Mouse (Mus musculus): ENCODE results near the gene Sorbs2. TPM values are rescaled to one million over a fixed set of nuclear protein-coding genes. Genes with fewer than 3 reads are reported as not detected.

Sorbs2 gene
- polyA plus RNA-seq, 1 experiment from 2014 or later, result 476 TPM

GRCm38 (mm10) chr8:45751512-45752502 lies 244.2 kb downstream of the Sorbs2 start:
- H3K27ac ChIP-seq (replicated peaks in 1 of 2; ENCODE audit: control insufficient read depth in 1 of 2, insufficient read depth in 1 of 2, low read depth in 2 of 2, low read length in 2 of 2), result no peak overlapping the region; a peak in 1 of 4 replicates
- peaks cover 80% of the 10 kb centered on the region for H3K36me3 ChIP-seq (ENCODE audit: control insufficient read depth, insufficient read depth, low read length)
- no peak overlapping the region for H3K9ac ChIP-seq (ENCODE audit: low read length)
- H3K4me3 ChIP-seq (ENCODE audit: control insufficient read depth in 1 of 2, insufficient read depth in 1 of 2, low read depth in 1 of 2, low read length in 2 of 2), result no peak overlapping the region
- no peaks in the 10 kb centered on the region for H3K9me3 ChIP-seq (ENCODE audit: control insufficient read depth, low read length)
- no peak overlapping the region for H3K4me2 ChIP-seq (ENCODE audit: low read length)
- no peak for ATAC-seq (ENCODE audit: insufficient number of reproducible peaks, insufficient read depth, low FRiP score, low read depth)
- 65% methylated on average over 12 of the region's 12 CpGs for WGBS
- H3K27me3 ChIP-seq (ENCODE audit: control insufficient read depth, insufficient read depth, low read length), result no peaks in the 10 kb centered on the region
- H3K4me1 ChIP-seq (ENCODE audit: control insufficient read depth in 2 of 2, insufficient read depth in 2 of 2, low read length in 2 of 2), result no peaks in the 10 kb centered on the region; a peak in 1 of 4 replicates

GRCm38 (mm10) chr8:45755482-45755881 lies 247.9 kb downstream of the Sorbs2 start:
- Histone ChIP-seq H3K4me3 (ENCODE audit: control insufficient read depth in 1 of 2, insufficient read depth in 1 of 2, low read depth in 1 of 2, low read length in 2 of 2) (no peak overlapping the region), H3K9ac (ENCODE audit: low read length) (no peak overlapping the region), H3K36me3 (ENCODE audit: control insufficient read depth, insufficient read depth, low read length) (peaks cover 83% of the 10 kb centered on the region), H3K27me3 (ENCODE audit: control insufficient read depth, insufficient read depth, low read length) (no peaks in the 10 kb centered on the region), H3K4me2 (ENCODE audit: low read length) (no peak overlapping the region), H3K9me3 (ENCODE audit: control insufficient read depth, low read length) (no peaks in the 10 kb centered on the region), H3K4me1 (ENCODE audit: control insufficient read depth in 2 of 2, insufficient read depth in 2 of 2, low read length in 2 of 2) (no peaks in the 10 kb centered on the region; a peak in 1 of 4 replicates), H3K27ac (replicated peaks in 1 of 2; ENCODE audit: control insufficient read depth in 1 of 2, insufficient read depth in 1 of 2, low read depth in 2 of 2, low read length in 2 of 2) (no peak overlapping the region)
- no peak for ATAC-seq (ENCODE audit: insufficient number of reproducible peaks, insufficient read depth, low FRiP score, low read depth)
- WGBS, result 87% methylated on average over 9 of the region's 9 CpGs

- no peaks in the 10 kb centered on the region for H3K9me3 ChIP-seq (ENCODE audit: control insufficient read depth, low read length)
- H3K36me3 ChIP-seq (ENCODE audit: control insufficient read depth, insufficient read depth, low read length), result peaks cover 83% of the 10 kb centered on the region
- WGBS, result 90% methylated on average over 7 of the region's 7 CpGs
- no peaks in the 10 kb centered on the region for H3K27me3 ChIP-seq (ENCODE audit: control insufficient read depth, insufficient read depth, low read length)
- H3K27ac ChIP-seq (replicated peaks in 1 of 2; ENCODE audit: control insufficient read depth in 1 of 2, insufficient read depth in 1 of 2, low read depth in 2 of 2, low read length in 2 of 2), result no peak overlapping the region
- no peaks in the 10 kb centered on the region; a peak in 1 of 4 replicates for H3K4me1 ChIP-seq (ENCODE audit: control insufficient read depth in 2 of 2, insufficient read depth in 2 of 2, low read length in 2 of 2)
- no peak overlapping the region for H3K9ac ChIP-seq (ENCODE audit: low read length)
- no peak overlapping the region for H3K4me2 ChIP-seq (ENCODE audit: low read length)
- no peak overlapping the region for H3K4me3 ChIP-seq (ENCODE audit: control insufficient read depth in 1 of 2, insufficient read depth in 1 of 2, low read depth in 1 of 2, low read length in 2 of 2)
- no peak for ATAC-seq (ENCODE audit: insufficient number of reproducible peaks, insufficient read depth, low FRiP score, low read depth)
These were observed 248.4 kb downstream of the Sorbs2 start for GRCm38 (mm10) chr8:45755972-45756371.

GRCm38 (mm10) chr8:45760622-45761021 lies 253.0 kb downstream of the Sorbs2 start:
- 91% methylated on average over 9 of the region's 9 CpGs for WGBS
- no peak for ATAC-seq (ENCODE audit: insufficient number of reproducible peaks, insufficient read depth, low FRiP score, low read depth)
- Histone ChIP-seq H3K4me2 (ENCODE audit: low read length) (no peak overlapping the region), H3K9ac (ENCODE audit: low read length) (no peak overlapping the region), H3K36me3 (ENCODE audit: control insufficient read depth, insufficient read depth, low read length) (peaks cover 81% of the 10 kb centered on the region), H3K4me1 (ENCODE audit: control insufficient read depth in 2 of 2, insufficient read depth in 2 of 2, low read length in 2 of 2) (peaks cover 4 to 19% of the 10 kb centered on the region in 2 experiments), H3K9me3 (ENCODE audit: control insufficient read depth, low read length) (no peaks in the 10 kb centered on the region), H3K4me3 (ENCODE audit: control insufficient read depth in 1 of 2, insufficient read depth in 1 of 2, low read depth in 1 of 2, low read length in 2 of 2) (no peak overlapping the region), H3K27me3 (ENCODE audit: control insufficient read depth, insufficient read depth, low read length) (no peaks in the 10 kb centered on the region), H3K27ac (replicated peaks in 1 of 2; ENCODE audit: control insufficient read depth in 1 of 2, insufficient read depth in 1 of 2, low read depth in 2 of 2, low read length in 2 of 2) (no peak overlapping the region)

GRCm38 (mm10) chr8:45761053-45761452 lies 253.5 kb downstream of the Sorbs2 start:
- no peak overlapping the region for H3K27ac ChIP-seq (replicated peaks in 1 of 2; ENCODE audit: control insufficient read depth in 1 of 2, insufficient read depth in 1 of 2, low read depth in 2 of 2, low read length in 2 of 2)
- no peak for ATAC-seq (ENCODE audit: insufficient number of reproducible peaks, insufficient read depth, low FRiP score, low read depth)
- no peak overlapping the region for H3K4me2 ChIP-seq (ENCODE audit: low read length)
- no peak overlapping the region for H3K9ac ChIP-seq (ENCODE audit: low read length)
- no peaks in the 10 kb centered on the region for H3K9me3 ChIP-seq (ENCODE audit: control insufficient read depth, low read length)
- no peaks in the 10 kb centered on the region for H3K27me3 ChIP-seq (ENCODE audit: control insufficient read depth, insufficient read depth, low read length)
- H3K36me3 ChIP-seq (ENCODE audit: control insufficient read depth, insufficient read depth, low read length), result peaks cover 81% of the 10 kb centered on the region
- H3K4me1 ChIP-seq (ENCODE audit: control insufficient read depth in 2 of 2, insufficient read depth in 2 of 2, low read length in 2 of 2), result peaks cover 6 to 21% of the 10 kb centered on the region in 2 experiments
- H3K4me3 ChIP-seq (ENCODE audit: control insufficient read depth in 1 of 2, insufficient read depth in 1 of 2, low read depth in 1 of 2, low read length in 2 of 2), result no peak overlapping the region
- WGBS, result 93% methylated on average over 1 of the region's 1 CpGs

- Histone ChIP-seq H3K9me3 (ENCODE audit: control insufficient read depth, low read length) (no peaks in the 10 kb centered on the region), H3K4me1 (ENCODE audit: control insufficient read depth in 2 of 2, insufficient read depth in 2 of 2, low read length in 2 of 2) (peaks cover 7 to 24% of the 10 kb centered on the region in 2 experiments), H3K4me3 (ENCODE audit: control insufficient read depth in 1 of 2, insufficient read depth in 1 of 2, low read depth in 1 of 2, low read length in 2 of 2) (no peak overlapping the region), H3K4me2 (ENCODE audit: low read length) (no peak overlapping the region), H3K27me3 (ENCODE audit: control insufficient read depth, insufficient read depth, low read length) (no peaks in the 10 kb centered on the region), H3K36me3 (ENCODE audit: control insufficient read depth, insufficient read depth, low read length) (peaks cover 84% of the 10 kb centered on the region), H3K27ac (replicated peaks in 1 of 2; ENCODE audit: control insufficient read depth in 1 of 2, insufficient read depth in 1 of 2, low read depth in 2 of 2, low read length in 2 of 2) (peak overlapping the region in 1 of 2 experiments; percentile 54; a peak in 2 of 4 replicates), H3K9ac (ENCODE audit: low read length) (no peak overlapping the region)
- WGBS, result 69% methylated on average over 15 of the region's 15 CpGs
- ATAC-seq (ENCODE audit: insufficient number of reproducible peaks, insufficient read depth, low FRiP score, low read depth), result no peak
These were observed 255.5 kb downstream of the Sorbs2 start for GRCm38 (mm10) chr8:45762982-45763689.

- peak; percentile 42; the same call in 1 of the 2 replicates for ATAC-seq (ENCODE audit: insufficient number of reproducible peaks, insufficient read depth, low FRiP score, low read depth)
- H3K36me3 ChIP-seq (ENCODE audit: control insufficient read depth, insufficient read depth, low read length), result peaks cover 84% of the 10 kb centered on the region
- H3K9ac ChIP-seq (ENCODE audit: low read length), result 0 out of 2 replicates have a peak overlapping the region, but pooled peaks have one; percentile 2
- no peak overlapping the region for H3K4me3 ChIP-seq (ENCODE audit: control insufficient read depth in 1 of 2, insufficient read depth in 1 of 2, low read depth in 1 of 2, low read length in 2 of 2)
- H3K4me1 ChIP-seq (ENCODE audit: control insufficient read depth in 2 of 2, insufficient read depth in 2 of 2, low read length in 2 of 2), result peaks cover 7 to 24% of the 10 kb centered on the region in 2 experiments
- H3K27me3 ChIP-seq (ENCODE audit: control insufficient read depth, insufficient read depth, low read length), result no peaks in the 10 kb centered on the region
- 39% methylated on average over 11 of the region's 11 CpGs for WGBS
- no peaks in the 10 kb centered on the region for H3K9me3 ChIP-seq (ENCODE audit: control insufficient read depth, low read length)
- H3K27ac ChIP-seq (replicated peaks in 1 of 2; ENCODE audit: control insufficient read depth in 1 of 2, insufficient read depth in 1 of 2, low read depth in 2 of 2, low read length in 2 of 2), result peak overlapping the region; percentile 54 to 66
- H3K4me2 ChIP-seq (ENCODE audit: low read length), result peak overlapping the region; percentile 22
These were observed 256.2 kb downstream of the Sorbs2 start for GRCm38 (mm10) chr8:45763690-45764342.
